Mouse (Mus musculus): ENCODE results near the gene Disp1.

The Disp1 gene

DNA sequence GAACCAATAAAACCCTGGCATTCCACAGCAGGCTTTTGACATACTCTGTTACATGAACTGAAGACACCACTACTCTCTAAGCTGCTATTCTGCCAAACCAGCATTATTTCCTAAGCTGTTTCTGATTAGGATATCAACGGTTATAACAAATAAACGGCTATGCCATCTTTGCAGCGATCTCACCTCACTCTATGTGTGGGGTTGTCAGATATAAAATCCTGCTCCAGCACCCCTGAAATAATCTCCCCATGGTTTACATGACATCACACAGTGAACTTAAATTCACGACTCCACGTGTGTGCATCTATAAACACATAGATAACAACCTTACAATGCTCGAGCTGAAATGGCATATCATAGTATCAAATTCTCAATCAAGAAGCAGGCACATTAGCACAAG is 13.7 kb downstream of the Disp1 start:
- ATAC-seq (ENCODE audit: insufficient number of reproducible peaks, low FRiP score, low TSS enrichment): no peak

DNA sequence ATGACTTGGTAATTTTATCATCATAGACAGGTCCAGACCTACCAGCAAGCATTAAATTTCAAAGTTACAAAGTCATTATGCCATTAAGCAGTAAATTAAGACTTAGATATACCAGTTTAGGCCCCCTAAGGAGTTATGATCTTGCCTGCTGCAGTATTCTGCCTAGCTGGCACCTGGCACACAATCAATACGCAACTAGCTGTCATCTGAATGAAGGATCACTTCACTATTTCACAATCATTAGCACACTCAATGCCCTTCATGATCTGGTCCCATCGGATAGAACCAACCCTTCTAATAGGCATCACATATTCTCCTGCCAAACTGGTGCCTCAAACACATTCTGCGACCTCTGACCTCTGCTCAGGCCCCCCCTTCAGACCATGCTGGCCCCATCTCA is 14.2 kb downstream of the Disp1 start:
- ATAC-seq (ENCODE audit: insufficient number of reproducible peaks, low FRiP score, low TSS enrichment): no peak

DNA sequence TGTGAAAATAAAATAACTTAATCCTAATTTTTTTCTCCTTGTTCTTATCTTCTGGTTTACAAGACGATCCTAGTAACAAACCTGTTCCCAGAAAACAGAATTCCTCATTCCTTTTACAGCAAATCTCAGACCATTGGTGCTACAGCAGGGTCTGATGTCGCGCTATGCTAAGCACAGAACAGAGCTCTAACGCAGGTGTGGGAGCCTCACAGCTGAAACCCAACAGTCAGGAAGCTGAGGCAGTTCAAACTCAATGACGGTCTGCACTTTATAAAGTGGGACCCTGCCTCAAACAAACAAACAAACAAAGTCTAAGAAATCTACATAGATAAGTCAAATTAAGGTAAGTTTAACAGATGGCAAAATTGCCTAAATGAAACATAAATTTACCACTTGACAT is 20.4 kb downstream of the Disp1 start:
- no peak for ATAC-seq (ENCODE audit: insufficient number of reproducible peaks, low FRiP score, low TSS enrichment)

DNA sequence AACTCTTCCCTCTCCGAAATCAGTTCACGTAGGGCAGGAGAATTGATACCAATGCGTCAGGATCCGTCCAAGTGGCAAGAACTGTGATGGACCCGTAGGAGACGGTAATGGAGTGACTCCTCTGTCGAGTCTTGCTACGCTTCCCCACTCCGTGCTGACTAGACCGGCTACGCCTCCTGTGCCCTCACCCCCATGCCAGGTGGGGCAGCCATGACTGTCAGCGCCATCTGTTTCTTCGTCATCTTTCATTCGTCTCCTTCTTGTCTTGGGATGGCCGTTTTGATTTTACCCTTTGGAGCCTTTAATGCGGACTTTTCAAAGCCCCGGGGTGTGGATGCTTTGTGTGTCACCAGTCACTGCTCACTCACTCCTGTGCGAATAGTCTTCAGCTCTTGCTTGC is 26.6 kb downstream of the Disp1 start:
- no peak for ATAC-seq (ENCODE audit: insufficient number of reproducible peaks, low FRiP score, low TSS enrichment)

DNA sequence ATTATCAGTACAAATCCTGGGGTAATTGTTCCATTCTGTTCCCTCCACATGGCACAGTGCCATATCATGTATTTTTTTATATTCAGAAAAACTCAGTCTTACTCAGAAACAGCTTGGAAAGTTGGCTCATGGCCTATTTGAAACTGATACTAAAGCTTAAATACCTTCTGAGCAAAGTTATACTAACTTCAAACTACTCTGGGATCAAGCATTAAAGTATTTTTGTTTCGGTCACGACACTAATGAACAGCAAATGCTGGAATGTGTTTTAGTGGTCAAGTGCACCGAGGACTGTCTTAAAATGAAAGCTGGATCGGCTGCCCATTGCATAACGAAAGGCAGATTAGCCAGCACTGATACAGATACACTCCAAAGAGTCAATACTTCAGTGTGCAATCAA is 27.2 kb downstream of the Disp1 start:
- no peak for ATAC-seq (ENCODE audit: insufficient number of reproducible peaks, low FRiP score, low TSS enrichment)

DNA sequence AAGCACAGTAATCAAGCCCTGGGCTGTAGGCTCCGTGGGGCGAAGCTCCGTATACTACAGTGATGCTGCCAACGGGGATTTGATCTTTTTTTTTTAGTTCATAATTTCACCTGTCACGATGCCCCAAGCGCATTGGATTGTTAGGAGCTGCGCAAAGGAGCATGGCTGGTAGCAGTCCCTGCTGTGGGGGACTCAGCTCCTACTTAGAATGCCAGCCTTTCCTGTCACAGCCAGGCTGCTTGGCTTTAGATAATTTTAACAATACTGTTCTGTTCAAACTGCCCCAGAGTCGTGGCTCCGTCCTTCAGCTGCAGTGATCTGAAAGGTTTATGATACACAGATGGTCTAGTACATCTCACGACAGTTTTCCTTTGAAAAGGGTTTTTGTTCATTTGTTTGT is 29.9 kb downstream of the Disp1 start:
- no peak for ATAC-seq (ENCODE audit: insufficient number of reproducible peaks, low FRiP score, low TSS enrichment)

DNA sequence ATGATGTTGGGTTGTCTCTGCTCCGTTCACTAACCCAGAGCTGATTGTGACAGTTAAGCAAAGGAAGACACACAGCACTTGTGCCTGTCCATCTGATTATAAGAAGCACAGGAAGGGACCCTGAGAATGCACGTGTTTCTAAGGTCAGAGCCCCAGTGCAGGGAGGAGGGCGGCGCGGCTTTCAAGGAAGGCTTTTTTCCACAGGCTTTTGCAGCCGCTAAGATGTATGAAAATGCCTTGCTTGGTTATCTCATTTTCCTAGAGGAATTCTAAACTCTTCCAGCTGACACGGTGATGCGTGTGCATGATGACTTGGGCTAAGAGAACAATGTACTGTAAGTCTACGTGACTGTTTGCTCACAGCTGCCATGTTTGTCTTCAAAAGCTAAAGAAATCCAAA is 30.9 kb downstream of the Disp1 start:
- ATAC-seq (ENCODE audit: insufficient number of reproducible peaks, low FRiP score, low TSS enrichment): no peak

DNA sequence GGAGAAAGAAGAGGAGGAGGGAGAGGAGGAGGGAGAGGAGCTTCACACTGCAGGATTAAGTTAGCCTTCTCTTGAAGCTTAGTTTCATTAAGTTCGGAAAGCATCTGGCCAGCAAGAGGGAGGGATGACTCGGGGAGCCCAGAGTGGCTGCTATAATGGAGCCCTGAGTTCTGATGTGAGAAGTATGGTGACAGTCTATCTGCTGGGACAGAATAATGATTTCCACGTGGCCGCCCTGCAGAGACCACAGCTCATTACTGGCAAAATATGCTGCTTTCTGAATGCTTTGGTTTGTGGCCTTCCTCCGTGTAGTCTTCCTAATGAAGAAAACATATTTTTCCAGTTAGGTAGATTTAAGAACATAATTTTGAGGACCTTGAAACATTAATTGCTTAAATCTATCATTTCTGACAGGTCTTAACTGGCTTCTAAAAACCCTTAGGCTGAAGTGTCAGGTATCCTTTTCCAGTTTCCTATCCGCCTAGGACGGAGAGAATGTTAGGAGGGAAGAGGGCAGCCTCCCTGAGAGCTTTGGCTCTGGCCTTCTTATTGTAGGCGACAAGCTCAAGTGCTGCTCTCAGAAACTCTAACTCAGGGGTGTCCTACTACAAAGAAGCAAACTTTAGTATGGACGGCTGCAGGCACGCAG is 32.2 kb downstream of the Disp1 start:
- no peak for ATAC-seq (ENCODE audit: insufficient number of reproducible peaks, low FRiP score, low TSS enrichment)

DNA sequence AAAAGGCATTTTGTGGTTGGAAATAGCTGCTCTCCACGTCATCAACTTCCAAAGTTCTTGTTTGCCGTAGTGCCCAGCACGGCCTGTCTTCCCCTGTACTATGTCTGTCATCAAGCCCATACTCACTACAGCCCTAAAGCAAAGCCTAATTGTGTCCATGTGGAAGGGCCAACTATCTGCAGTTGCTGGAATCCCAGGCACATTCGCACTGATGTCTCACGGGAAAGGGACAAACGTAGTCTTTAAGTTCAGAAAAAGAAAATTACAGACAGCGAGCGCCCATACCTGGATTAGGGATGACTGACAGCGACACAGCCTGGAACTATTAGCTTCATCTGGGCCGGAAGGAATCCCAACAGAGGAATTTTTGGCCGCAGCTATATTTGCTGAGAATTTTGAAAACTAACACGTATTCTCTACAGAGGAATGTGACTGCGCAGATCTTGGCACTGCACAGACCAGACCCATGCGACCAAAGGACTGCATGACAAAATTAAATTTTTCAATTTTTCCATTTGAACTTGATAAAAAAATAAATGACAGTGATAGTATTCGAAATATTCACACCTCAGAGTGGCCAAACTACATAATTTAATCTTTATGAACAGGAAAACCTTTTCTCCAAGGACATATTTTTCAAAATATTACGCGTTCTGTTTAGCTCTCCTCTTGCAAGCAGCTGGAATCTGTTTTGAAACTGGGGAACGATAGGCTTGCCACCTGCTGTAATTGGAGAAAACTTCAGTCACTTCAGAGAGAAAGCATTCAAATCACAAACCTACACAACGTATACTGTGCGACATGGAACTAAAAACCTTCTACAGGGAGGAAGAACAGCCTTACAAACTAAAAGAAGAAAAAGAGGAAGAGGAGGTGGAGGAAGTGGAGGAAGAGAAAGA is 33.0 kb downstream of the Disp1 start:
- no peak for ATAC-seq (ENCODE audit: insufficient number of reproducible peaks, low FRiP score, low TSS enrichment)

DNA sequence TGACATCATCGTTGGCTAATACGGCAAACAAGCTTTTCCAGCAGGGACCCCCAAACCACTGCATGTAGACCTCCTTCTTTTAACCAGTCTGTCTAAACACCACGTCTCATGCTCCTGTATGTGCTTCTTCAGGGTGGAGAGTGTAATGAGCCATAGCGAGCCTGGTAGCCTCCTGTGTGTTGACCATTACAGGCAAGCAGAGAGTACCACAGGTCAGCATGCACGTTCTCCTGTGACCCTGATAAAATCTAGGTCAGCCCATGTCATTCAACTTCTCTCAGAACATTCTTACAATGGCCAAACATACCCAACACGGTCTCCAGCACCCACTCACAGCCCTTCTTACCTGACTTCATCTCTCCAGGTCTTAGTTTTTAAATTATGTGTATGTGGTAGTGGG is 35.8 kb downstream of the Disp1 start:
- no peak for ATAC-seq (ENCODE audit: insufficient number of reproducible peaks, low FRiP score, low TSS enrichment)

DNA sequence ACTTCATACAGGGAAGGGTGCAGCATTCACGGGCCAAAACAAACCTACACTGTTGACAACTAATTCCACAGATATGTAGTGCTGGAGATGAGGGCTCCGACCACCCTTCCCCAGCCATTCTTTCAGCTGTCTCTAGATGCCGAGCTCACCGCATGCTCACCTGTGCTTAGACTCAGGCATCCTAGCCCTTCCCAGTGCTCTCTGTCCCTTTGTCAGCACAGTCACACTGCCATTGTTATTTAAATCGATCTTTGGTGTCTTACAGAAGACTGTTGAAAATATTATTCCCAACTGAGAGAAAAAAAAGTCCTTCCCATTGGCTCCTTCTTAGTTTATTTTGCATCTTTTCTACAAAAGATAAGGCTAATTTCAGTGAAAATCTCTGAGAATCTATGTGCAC is 36.6 kb downstream of the Disp1 start:
- no peak for ATAC-seq (ENCODE audit: insufficient number of reproducible peaks, low FRiP score, low TSS enrichment)

DNA sequence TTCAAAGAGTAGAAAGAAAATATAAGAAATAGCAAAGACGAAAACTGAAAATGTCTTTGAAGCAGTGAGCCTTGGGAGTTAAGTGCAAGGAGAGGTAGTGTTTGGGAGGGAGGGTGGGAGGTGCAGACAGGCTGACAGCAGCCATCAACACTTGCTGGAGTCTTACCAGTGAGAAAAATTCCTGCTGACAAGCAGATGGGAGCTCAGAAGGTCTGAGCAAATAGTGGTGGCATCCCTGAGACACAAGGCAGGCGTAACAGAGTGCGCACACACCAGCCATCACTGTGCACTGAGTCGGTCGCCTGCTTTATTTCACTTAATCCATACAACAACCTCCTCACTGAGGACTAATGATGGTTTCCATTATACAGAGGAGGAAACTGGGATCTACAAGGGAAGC is 37.8 kb downstream of the Disp1 start:
- no peak for ATAC-seq (ENCODE audit: insufficient number of reproducible peaks, low FRiP score, low TSS enrichment)

DNA sequence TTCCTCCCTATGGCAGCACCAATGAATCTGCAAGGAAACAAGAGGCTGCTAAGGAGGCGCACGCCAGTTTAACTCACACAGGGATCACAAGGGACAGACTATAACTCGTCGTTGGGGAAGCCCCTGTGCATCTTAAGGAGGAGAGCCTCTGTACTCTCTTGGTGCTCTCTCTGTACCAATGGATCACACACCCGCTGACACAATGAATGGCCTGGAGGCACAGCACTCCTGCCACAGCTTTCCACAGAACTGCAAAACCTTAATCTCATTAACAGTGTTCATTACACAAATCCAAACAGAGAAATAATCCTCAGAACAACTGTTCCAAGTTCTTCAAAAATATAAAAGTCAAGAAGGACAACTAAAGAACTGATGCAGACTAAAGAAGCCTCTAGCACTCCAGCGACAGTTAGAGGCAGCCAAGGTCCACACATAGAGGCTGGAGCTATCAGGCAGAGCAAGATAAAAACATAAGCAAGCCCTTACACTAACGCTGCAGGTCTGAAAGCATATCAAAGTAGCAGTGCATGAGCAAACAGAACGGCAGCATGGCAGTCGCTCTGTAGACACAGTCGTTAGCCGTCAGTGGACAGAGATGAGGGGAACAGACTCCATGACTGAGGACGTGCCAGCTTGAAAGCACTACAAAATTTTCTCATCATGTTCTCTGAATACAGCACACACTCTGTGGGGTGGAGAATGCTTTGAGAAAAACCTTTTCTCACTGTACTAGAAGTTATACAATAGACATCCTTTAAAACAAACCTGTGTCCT is 38.5 kb downstream of the Disp1 start:
- ATAC-seq (ENCODE audit: insufficient number of reproducible peaks, low FRiP score, low TSS enrichment): no peak

DNA sequence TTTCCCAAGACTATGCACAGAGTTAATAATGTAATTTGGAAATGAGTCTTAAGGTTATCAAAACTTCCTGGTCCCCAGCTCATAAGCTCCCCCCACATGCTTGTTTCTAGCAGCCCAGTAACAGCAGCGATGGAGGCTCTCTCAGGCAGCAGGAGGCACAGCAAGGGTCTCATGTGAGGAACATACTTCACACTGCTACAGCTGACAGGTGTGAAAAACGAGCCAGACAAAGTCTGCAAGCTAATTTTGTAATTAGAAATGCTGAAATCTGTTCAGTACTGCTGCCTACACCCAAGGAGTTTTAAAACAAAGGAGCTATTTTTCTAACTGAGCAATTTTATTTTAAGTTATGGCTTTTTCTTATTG is 40.3 kb downstream of the Disp1 start:
- ATAC-seq (ENCODE audit: insufficient number of reproducible peaks, low FRiP score, low TSS enrichment): no peak

DNA sequence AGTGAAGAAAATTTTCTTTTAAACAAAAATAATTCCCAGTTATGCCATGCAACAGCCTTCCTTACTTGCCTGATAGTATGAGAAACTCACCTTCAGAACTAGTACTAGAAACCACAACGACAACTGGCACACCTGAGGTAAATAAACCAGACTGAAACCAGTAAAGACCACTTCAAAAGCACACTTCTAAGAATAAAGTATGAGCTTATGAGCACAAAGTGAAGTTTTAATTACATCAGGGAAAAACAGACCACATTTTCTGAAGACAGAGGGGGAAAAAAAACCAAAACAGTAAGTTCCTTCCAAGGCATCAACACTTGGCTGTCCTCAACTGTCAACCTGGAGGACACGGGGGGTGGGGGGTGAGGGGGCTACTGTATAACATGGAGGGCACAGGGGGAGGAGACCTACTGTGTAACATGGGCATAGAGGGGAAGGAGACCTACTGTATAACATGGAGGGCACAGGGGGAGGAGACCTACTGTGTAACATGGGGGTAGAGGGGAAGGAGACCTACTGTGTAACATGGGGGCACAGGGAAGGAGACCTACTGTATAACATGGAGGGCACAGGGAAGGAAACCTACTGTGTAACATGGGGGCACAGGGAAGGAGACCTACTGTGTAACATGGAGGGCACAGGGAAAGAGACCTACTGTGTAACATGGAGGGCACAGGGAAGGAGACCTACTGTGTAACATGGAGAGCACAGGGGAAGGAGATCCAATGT is 40.9 kb downstream of the Disp1 start:
- ATAC-seq (ENCODE audit: insufficient number of reproducible peaks, low FRiP score, low TSS enrichment): no peak

DNA sequence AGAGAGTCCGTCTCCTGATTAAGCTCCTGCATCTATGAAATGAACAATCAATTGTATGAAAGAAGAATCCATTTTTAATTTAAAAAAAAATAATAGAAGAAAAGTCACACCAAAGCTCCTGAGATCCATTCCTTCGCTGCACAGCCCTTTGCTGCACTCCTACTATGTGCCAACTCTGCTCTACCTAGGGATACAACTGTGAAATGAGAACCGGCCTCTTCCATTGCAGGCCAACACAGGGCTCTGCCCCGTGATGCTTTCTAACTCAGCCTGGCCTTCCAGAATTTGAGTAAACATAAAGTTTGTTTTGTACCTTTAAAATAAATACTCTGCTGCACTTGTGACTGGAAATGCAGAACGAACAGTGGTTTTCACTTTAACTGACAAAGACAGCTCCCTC is 42.0 kb downstream of the Disp1 start:
- ATAC-seq (ENCODE audit: insufficient number of reproducible peaks, low FRiP score, low TSS enrichment): no peak

DNA sequence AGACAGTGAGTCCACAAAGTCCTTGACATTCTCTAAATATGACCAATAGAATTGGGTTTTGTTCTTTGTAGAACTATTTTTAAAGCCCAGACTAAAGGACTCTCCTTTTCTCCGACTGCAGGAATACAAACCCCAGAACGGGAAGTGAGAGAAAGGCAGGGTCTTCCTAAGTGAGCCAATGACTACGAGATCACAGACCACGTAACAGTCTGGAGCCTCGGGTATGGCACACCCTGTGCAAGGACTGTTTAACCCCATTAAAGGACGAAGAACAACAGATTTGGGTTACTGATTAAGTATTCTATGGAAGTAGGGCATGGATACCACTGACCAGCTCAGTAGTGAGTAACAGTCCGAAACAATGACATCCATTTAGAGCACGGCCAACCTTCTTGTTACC is 46.1 kb downstream of the Disp1 start:
- no peak for ATAC-seq (ENCODE audit: insufficient number of reproducible peaks, low FRiP score, low TSS enrichment)

DNA sequence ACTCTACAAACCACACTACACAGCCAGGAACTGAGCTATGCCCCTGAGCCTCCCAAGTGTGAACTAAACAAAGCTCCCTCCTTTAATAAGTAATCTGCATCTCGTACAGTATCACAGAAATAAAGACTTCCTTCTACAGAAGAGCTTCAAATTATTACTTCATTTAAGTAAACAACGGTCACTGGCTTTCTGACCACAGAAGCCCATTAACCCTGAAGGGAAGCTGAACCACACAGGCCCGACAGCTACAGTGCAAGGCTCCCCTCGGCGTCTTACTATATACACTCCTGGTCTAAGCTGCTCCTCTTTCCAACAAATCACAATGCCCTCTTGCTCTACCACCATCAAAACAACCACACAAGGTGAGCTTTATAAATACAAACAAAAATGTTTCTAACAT is 50.2 kb downstream of the Disp1 start:
- ATAC-seq (ENCODE audit: insufficient number of reproducible peaks, low FRiP score, low TSS enrichment): no peak

DNA sequence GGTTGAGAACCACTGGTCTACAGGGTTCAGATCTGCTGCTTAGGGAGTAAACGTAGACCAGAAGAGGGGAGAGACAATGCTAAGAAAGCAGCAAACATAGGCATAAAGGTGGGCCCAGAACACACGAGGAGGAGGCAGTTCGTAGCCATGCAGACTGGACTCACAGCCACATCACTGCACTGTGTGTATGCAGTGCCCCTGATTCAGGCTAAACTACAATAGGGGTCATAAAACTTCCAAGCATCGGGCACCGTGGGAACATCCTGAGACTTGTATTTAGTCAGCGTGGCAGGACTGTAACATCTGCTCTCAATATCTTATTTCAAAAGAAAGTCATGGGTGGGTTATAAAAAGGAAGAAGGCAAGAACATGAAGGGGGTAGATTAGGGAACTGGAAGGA is 52.9 kb downstream of the Disp1 start:
- ATAC-seq (ENCODE audit: insufficient number of reproducible peaks, low FRiP score, low TSS enrichment): no peak

DNA sequence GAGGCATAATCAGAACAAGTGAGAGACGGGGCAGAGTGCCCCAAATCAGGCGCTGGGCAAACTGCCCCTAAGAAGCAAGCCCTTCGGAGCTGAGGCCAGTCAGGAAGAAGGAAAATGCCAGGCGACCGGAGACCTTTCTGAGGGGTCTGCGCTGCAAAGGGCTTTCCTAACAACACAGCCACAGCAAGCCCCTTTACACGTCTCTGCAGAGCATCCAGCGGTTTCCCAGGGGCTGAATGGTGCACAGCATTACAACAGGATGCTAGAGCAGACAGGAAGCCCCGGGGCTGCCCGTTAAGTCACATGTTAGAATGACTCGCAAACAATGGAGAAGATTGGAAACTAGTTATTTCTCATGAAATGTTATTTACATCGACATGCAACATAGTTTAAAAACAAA is 53.5 kb downstream of the Disp1 start:
- ATAC-seq (ENCODE audit: insufficient number of reproducible peaks, low FRiP score, low TSS enrichment): no peak

DNA sequence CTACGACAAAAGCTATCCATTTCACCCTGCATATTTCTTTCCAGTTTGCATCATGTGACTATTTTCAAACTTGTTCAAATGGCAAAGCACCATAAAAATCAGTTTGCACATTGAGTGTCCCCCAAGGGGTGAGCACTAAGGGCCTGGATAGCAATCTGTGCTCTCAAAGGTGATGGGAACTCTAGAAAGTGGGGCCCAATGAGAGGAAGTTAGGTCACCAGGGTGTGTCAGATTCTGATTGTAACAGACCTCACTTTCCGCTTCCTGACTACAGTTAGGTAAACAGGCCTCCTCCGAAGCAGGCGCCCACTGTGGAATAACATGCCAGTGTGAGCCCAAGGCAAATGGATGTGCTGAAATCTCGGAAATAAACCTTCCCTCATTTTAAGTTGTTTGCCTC is 54.6 kb downstream of the Disp1 start:
- ATAC-seq (ENCODE audit: insufficient number of reproducible peaks, low FRiP score, low TSS enrichment): no peak
